Mouse (Mus musculus): ENCODE data around the gene Cfap221. TPM values are rescaled to one million over a fixed set of nuclear protein-coding genes. Genes with fewer than 3 reads are reported as not detected.

Gene Cfap221
- not detected in 2 replicates for polyA plus RNA-seq (2016; fragmentation: Nextera tagmentation; extraction: Ambion mirVana)

- H3K27ac ChIP-seq = no peak within 1 kb of the TSS
- DNase-seq (ENCODE audit: low spot score) = peak; percentile 83
- 0 out of 2 replicates have a peak, but pooled peaks cover 11% of the 10 kb centered on the region for H3K4me1 ChIP-seq
- no peaks in the 10 kb centered on the region for H3K36me3 ChIP-seq
- WGBS = 6% methylated on average over 30 of the region's 30 CpGs
- peak within 1 kb of the TSS; percentile 58 for H3K4me3 ChIP-seq
- no peaks in the 10 kb centered on the region for H3K27me3 ChIP-seq (ENCODE audit: low read depth, poor library complexity, severe bottlenecking)
- no peaks in the 10 kb centered on the region for H3K9me3 ChIP-seq (replicated peaks)
Observed at GRCm38 (mm10) chr1:119996798-119997581, at the start of gene Cfap221. Gene Cfap221 (minus strand): TSS chr1:119997234.

DNA sequence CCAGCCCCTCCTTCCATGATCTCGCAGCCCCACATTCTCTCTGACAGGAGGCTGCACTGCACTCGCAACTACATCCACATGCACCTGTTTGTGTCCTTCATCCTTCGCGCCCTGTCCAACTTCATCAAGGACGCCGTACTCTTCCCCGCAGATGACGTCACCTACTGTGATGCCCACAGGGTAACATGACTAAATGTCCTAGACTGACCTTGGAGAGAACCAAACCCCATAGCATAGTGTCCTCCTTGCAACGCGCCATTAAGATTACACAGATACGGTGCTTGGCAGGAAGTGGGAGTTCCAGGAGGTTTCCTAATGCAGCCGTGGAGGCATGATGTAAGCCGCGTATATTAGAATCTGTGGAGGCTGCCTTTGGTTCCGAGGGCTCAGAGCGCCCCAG, 47.5 kb upstream of the Cfap221 start:
- Histone ChIP-seq H3K27me3 (ENCODE audit: low read depth, poor library complexity, severe bottlenecking) (no peaks in the 10 kb centered on the region), H3K27ac (no peak overlapping the region), H3K4me1 (no peaks in the 10 kb centered on the region), H3K4me3 (no peak overlapping the region), H3K9me3 (replicated peaks) (no peaks in the 10 kb centered on the region), H3K36me3 (no peaks in the 10 kb centered on the region)
- DNase-seq (ENCODE audit: low spot score) = no peak
- 90% methylated on average over 16 of the region's 16 CpGs for WGBS

DNA sequence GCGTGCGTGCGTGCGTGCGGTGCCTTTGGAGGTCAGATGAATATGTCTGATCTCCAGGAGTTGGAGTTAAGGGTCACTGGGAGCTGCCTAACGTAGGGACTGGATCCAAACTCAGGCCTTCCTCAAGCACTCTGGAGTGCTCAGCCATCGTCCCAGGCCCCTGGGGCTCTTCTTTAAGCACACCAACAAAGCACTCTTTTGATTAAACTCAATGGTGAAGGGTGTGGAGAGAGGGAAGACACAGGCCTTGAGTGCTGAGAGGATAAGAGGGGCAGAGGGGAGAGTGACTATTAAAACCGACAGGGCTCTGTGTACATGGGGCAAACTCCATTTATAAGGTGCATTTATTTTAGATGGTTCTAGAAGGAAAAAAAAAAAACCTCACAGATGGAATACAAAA, 45.4 kb upstream of the Cfap221 start:
- H3K4me3 ChIP-seq = no peak overlapping the region
- no peaks in the 10 kb centered on the region for H3K4me1 ChIP-seq
- WGBS = 86% methylated on average over 8 of the region's 8 CpGs
- no peak for DNase-seq (ENCODE audit: low spot score)
- H3K27ac ChIP-seq = no peak overlapping the region
- H3K27me3 ChIP-seq (ENCODE audit: low read depth, poor library complexity, severe bottlenecking) = no peaks in the 10 kb centered on the region
- H3K9me3 ChIP-seq (replicated peaks) = no peaks in the 10 kb centered on the region
- H3K36me3 ChIP-seq = no peaks in the 10 kb centered on the region

GRCm38 (mm10) chr1:120038594-120038993, 41.6 kb upstream of the Cfap221 start:
- no peaks in the 10 kb centered on the region for H3K4me1 ChIP-seq
- H3K4me3 ChIP-seq = no peak overlapping the region
- H3K36me3 ChIP-seq = no peaks in the 10 kb centered on the region
- 84% methylated on average over 9 of the region's 9 CpGs for WGBS
- H3K9me3 ChIP-seq (replicated peaks) = no peaks in the 10 kb centered on the region
- no peaks in the 10 kb centered on the region for H3K27me3 ChIP-seq (ENCODE audit: low read depth, poor library complexity, severe bottlenecking)
- H3K27ac ChIP-seq = no peak overlapping the region
- DNase-seq (ENCODE audit: low spot score) = no peak

- DNase-seq (ENCODE audit: low spot score) = no peak
- 76% methylated on average over 9 of the region's 9 CpGs for WGBS
Observed at GRCm38 (mm10) chr1:120037021-120037683, 40.1 kb upstream of the Cfap221 start.

GRCm38 (mm10) chr1:120035456-120036034, 38.5 kb upstream of the Cfap221 start:
- 0 out of 2 replicates have a peak, but pooled peaks cover 6% of the 10 kb centered on the region for H3K27me3 ChIP-seq (ENCODE audit: low read depth, poor library complexity, severe bottlenecking)
- H3K9me3 ChIP-seq (replicated peaks) = no peaks in the 10 kb centered on the region
- H3K36me3 ChIP-seq = no peaks in the 10 kb centered on the region
- no peak overlapping the region for H3K27ac ChIP-seq
- H3K4me3 ChIP-seq = no peak overlapping the region
- DNase-seq (ENCODE audit: low spot score) = no peak
- 83% methylated on average over 7 of the region's 7 CpGs for WGBS
- H3K4me1 ChIP-seq = peaks cover 3% of the 10 kb centered on the region; the same call in 1 of the 2 replicates

More at GRCm38 (mm10) chr1:120037021-120037683, 40.1 kb upstream of the Cfap221 start:
- Histone ChIP-seq H3K27ac (no peak overlapping the region), H3K9me3 (replicated peaks) (no peaks in the 10 kb centered on the region), H3K4me3 (no peak overlapping the region), H3K36me3 (no peaks in the 10 kb centered on the region), H3K27me3 (ENCODE audit: low read depth, poor library complexity, severe bottlenecking) (no peaks in the 10 kb centered on the region), H3K4me1 (peaks cover 3% of the 10 kb centered on the region; the same call in 1 of the 2 replicates)

GRCm38 (mm10) chr1:120034793-120035192, 37.8 kb upstream of the Cfap221 start:
- Histone ChIP-seq H3K27ac (no peak overlapping the region), H3K4me3 (no peak overlapping the region), H3K36me3 (no peaks in the 10 kb centered on the region), H3K9me3 (replicated peaks) (no peaks in the 10 kb centered on the region), H3K27me3 (ENCODE audit: low read depth, poor library complexity, severe bottlenecking) (0 out of 2 replicates have a peak, but pooled peaks cover 6% of the 10 kb centered on the region), H3K4me1 (peaks cover 3% of the 10 kb centered on the region; the same call in 1 of the 2 replicates)
- WGBS = 74% methylated on average over 1 of the region's 1 CpGs
- no peak for DNase-seq (ENCODE audit: low spot score)

DNA sequence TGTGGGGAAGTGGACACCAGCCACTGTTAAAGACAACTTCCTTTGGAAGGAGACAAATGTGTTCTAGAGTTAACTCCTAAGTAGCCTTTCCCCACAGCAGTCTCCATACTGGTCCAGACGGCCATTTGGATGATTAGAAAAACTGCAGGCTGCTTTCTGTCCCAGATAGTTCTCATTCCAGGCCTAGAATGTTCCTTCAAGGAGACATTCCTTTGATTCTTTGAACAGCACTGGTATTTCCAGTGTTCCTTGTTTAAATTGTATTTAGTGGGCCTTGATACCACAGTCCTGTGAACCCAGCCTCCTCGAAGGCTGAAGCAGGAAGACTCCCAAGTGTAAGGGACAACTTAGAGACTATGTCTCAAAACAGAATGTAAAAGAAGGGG, 36.4 kb upstream of the Cfap221 start:
- H3K4me1 ChIP-seq = peaks cover 3% of the 10 kb centered on the region; the same call in 1 of the 2 replicates
- 0 out of 2 replicates have a peak, but pooled peaks cover 6% of the 10 kb centered on the region for H3K27me3 ChIP-seq (ENCODE audit: low read depth, poor library complexity, severe bottlenecking)
- no peaks in the 10 kb centered on the region for H3K36me3 ChIP-seq
- no peak overlapping the region for H3K27ac ChIP-seq
- H3K9me3 ChIP-seq (replicated peaks) = no peaks in the 10 kb centered on the region
- 70% methylated on average over 2 of the region's 2 CpGs for WGBS
- no peak for DNase-seq (ENCODE audit: low spot score)
- H3K4me3 ChIP-seq = no peak overlapping the region

DNA sequence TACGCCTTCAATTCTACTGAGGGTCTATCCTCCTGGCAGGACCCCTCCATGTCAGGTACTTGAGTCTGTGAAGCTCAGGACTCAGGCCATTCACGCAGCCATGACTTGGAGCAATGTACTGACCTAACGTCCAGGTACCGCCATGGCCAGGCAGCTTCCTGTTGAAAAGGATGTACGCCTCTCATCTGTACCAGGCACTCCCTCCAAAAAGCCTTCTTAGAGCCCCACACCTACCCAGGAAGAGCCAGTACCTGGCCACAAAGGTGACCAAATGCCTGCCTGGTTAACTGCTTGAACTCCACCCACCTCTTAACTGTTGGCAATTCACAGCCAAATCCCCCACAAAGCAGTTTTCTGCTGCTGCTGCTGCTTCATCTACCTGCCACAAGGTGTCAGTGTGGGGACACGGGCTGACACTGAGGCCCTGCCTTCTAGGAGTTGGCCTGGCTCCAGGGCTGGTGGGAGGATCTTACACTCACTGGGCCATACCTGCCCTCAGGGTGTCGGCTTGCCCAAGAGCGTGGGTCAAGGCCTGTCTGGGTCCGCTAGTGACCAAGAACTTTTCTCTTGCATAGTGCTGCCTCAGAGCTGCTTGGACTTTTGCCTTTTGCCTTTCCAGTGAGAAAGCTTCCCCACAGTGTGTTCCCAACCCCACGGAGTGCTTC, 35.9 kb upstream of the Cfap221 start:
- Histone ChIP-seq H3K27me3 (ENCODE audit: low read depth, poor library complexity, severe bottlenecking) (0 out of 2 replicates have a peak, but pooled peaks cover 6% of the 10 kb centered on the region), H3K4me3 (no peak overlapping the region), H3K27ac (no peak overlapping the region), H3K36me3 (no peaks in the 10 kb centered on the region), H3K9me3 (replicated peaks) (no peaks in the 10 kb centered on the region), H3K4me1 (peaks cover 3% of the 10 kb centered on the region; the same call in 1 of the 2 replicates)
- DNase-seq (ENCODE audit: low spot score) = peak; percentile 77
- WGBS = 44% methylated on average over 10 of the region's 10 CpGs

GRCm38 (mm10) chr1:120030474-120030873, 33.4 kb upstream of the Cfap221 start:
- H3K27ac ChIP-seq = no peak overlapping the region
- no peaks in the 10 kb centered on the region for H3K9me3 ChIP-seq (replicated peaks)
- no peaks in the 10 kb centered on the region for H3K36me3 ChIP-seq
- peaks cover 3% of the 10 kb centered on the region; the same call in 1 of the 2 replicates for H3K4me1 ChIP-seq
- 90% methylated on average over 3 of the region's 3 CpGs for WGBS
- H3K27me3 ChIP-seq (ENCODE audit: low read depth, poor library complexity, severe bottlenecking) = 0 out of 2 replicates have a peak, but pooled peaks cover 6% of the 10 kb centered on the region
- H3K4me3 ChIP-seq = no peak overlapping the region
- DNase-seq (ENCODE audit: low spot score) = no peak

DNA sequence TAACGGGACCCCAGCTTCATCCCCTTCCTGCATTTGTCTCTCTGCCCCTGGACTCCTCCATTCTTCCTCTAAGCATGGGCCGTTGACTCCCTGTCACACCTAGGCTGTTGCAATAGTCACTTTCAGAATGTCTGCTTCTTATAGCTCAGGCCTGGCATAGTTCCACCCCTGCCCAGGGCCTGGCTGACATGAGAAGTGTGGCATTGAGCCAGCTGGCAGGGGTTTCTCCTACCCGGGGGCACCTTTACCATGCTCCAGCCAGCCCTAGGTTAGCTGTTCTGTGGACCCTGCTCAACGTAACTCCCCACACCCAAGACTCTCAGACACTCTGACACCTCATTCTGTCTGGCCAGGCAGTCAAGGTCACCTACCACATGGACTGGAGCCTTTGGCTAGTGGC, 30.7 kb upstream of the Cfap221 start:
- no peak for DNase-seq (ENCODE audit: low spot score)
- H3K36me3 ChIP-seq = no peaks in the 10 kb centered on the region
- 82% methylated on average over 4 of the region's 4 CpGs for WGBS
- H3K4me1 ChIP-seq = peaks cover 13% of the 10 kb centered on the region
- H3K27me3 ChIP-seq (ENCODE audit: low read depth, poor library complexity, severe bottlenecking) = 0 out of 2 replicates have a peak, but pooled peaks cover 6% of the 10 kb centered on the region
- H3K4me3 ChIP-seq = no peak overlapping the region
- H3K27ac ChIP-seq = no peak overlapping the region
- no peaks in the 10 kb centered on the region for H3K9me3 ChIP-seq (replicated peaks)

DNA sequence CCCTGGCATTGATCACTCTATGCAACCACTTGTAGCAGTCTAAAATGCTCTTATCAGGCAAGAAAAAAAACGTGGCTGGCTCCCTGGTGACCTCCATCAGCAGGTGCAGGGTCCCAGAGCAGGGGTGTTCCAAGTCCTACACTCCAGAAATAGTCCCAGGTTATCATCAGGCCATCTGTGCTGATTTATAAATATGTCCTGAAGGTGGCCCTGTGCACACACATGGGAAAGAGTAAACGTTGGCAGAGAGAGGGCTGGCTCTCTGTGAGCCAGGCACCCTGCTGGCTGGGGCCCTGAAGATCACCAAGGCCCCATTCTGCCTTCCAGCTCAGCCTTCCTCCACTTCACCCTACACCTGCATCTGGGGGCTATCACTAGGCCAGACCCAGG, 28.0 kb upstream of the Cfap221 start:
- WGBS = 35% methylated on average over 2 of the region's 2 CpGs
- no peak for DNase-seq (ENCODE audit: low spot score)

More for the DNA sequence above, 28.0 kb upstream of the Cfap221 start:
- no peaks in the 10 kb centered on the region for H3K27me3 ChIP-seq (ENCODE audit: low read depth, poor library complexity, severe bottlenecking)
- H3K27ac ChIP-seq = no peak overlapping the region
- H3K9me3 ChIP-seq (replicated peaks) = no peaks in the 10 kb centered on the region
- H3K4me3 ChIP-seq = no peak overlapping the region
- peaks cover 13% of the 10 kb centered on the region for H3K4me1 ChIP-seq
- no peaks in the 10 kb centered on the region for H3K36me3 ChIP-seq

All from limb, embryonic 10.5 days (tissue).